Mouse (Mus musculus) bone marrow macrophage, adult 2 months (primary cell): ENCODE measurements around the gene Txk. TPM values are rescaled to one million over a fixed set of nuclear protein-coding genes. Genes with fewer than 3 reads are reported as not detected.

ENCODE experiments used
- H3K27ac ChIP-seq: 2 replicates; pipeline ENCODE4 v1.5.1; 2012; ENCODE audit warnings: low read depth, low read length; ENCODE audit not compliant: insufficient read depth
- H3K4me1 ChIP-seq: 2 replicates; pipeline ENCODE4 v1.6.1; 2012; ENCODE audit warnings: low read length; ENCODE audit not compliant: control insufficient read depth, insufficient read depth
- H3K4me3 ChIP-seq: 2 replicates; pipeline ENCODE4 v1.5.1; 2012; ENCODE audit warnings: mild to moderate bottlenecking, low read length, moderate library complexity; ENCODE audit not compliant: insufficient read depth
- CTCF ChIP-seq: IDR thresholded peaks from 2 replicates; pipeline ENCODE4 v1.5.1; 2012; ENCODE audit warnings: low read depth, mild to moderate bottlenecking, low read length, moderate library complexity
- POLR2A ChIP-seq: IDR thresholded peaks from 2 replicates; pipeline ENCODE4 v1.6.1; 2012; ENCODE audit warnings: mild to moderate bottlenecking, low read depth, low read length, borderline replicate concordance
- polyA plus RNA-seq: library from polyadenylated mRNA; stranded (reverse); fragments of >200 nt; gene quantifications from 2 replicates; pipeline ENCODE4 v1.2.4, GENCODE M21; 2012; ENCODE audit not compliant: missing spikeins, insufficient read depth, insufficient read length

Txk gene
- polyA plus RNA-seq, 1 experiment, result 0.25 TPM

DNA sequence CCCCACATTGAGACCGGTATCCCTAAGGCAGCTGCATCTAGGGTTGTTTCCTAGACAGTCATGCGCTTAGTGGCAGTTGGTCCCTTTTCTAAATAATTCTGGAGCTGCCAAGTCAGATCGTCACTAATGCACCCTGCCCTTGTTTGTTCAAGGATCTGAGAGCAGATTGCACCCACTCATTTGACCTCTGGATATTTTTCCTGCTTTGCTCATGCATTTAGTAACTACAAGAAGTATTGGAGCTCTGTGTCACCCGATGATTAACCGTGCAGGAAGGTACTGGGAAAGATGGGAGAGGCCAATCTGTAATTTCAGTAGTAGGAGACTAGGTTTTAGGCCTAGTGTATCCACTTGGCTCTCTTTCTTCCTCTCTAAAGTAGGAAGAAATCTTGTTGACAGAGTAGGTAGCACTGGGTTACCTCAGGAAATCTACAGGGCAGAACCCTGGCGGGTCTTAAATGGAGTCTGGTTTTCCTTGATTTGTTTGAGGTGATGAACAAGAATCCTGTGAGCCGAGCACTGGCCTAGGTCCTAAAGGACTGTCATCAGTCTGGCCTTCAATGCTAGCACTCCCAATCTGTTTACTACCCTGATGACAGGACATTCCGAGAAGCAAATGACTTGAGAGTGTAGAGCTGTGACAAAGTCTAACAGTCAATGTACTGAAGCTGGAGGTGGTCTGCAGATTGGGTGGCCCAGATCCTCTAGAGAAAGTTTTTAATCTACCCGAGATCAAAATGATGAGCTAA lies 103.4 kb downstream of the Txk start:
- H3K27ac ChIP-seq, result no peak overlapping the region
- peaks cover 3% of the 10 kb centered on the region; the same call in 1 of the 2 replicates for H3K4me1 ChIP-seq
- TF ChIP-seq POLR2A (no peak), CTCF (no peak)
- H3K4me3 ChIP-seq, result no peak overlapping the region

GRCm38 (mm10) chr5:72647958-72648595 lies 104.5 kb downstream of the Txk start:
- Histone ChIP-seq H3K4me1 (peaks cover 3% of the 10 kb centered on the region; the same call in 1 of the 2 replicates), H3K27ac (no peak overlapping the region)
- TF ChIP-seq CTCF (no peak), POLR2A (no peak)

DNA sequence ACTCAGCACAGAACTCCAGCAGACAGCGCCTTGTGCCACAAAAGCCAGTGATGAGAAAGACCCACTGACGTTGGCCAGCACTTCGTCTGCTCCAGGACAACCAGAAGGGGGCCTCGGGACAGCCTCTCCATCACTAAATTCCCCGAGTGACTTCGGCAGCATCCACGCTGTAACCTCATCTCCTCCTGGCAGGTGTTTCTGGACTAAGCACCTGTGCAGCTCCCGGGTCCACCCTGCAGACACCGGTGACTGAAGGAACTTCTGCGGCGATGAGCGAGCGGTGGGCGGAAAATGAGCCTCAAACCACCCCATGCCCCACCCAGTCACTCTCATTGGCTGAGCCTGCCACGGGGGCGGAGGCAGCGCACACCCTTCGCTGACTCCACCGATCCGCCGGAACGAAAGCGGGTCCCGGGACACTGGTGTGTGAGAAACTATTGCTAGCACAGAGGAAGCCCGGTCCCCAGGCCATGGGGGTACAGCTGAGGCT lies 105.1 kb downstream of the Txk start, which contains the start of gene Nipal1:
Nipal1 (plus strand) TSS at position 378 of the 490 bp plus-strand sequence.
- Histone ChIP-seq H3K4me3 (peak within 1 kb of the TSS; percentile 57), H3K27ac (no peak within 1 kb of the TSS), H3K4me1 (peaks cover 3% of the 10 kb centered on the region; the same call in 1 of the 2 replicates)
- TF ChIP-seq POLR2A (no peak), CTCF (no peak)

More at GRCm38 (mm10) chr5:72647958-72648595, 104.5 kb downstream of the Txk start:
- peak overlapping the region; percentile 57 for H3K4me3 ChIP-seq

DNA sequence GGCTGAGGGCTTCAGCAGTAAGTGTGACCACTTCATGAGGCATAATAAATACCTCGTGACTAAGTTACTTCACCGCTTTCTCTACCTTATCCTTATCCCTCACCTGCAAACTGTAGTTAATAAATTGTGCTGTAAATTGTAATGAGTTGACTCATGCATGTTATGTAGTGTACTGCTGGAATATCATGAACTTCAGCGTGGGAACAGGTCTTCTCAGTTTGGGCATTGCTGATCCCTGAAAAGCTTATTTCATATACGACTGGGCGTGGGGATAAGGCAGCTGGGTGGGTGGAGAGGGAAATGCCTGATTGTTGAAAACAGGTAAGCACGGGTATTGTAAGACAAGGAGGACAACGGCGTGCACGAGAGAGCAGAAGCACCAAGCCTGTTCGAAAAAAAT lies 105.6 kb downstream of the Txk start:
- Histone ChIP-seq H3K4me1 (peaks cover 3% of the 10 kb centered on the region; the same call in 1 of the 2 replicates), H3K27ac (no peak overlapping the region), H3K4me3 (peak overlapping the region; percentile 57)
- no peak for TF ChIP-seq CTCF
- no peak for TF ChIP-seq POLR2A

GRCm38 (mm10) chr5:72646131-72646530 lies 106.4 kb downstream of the Txk start:
- TF ChIP-seq CTCF (peak; percentile 43; the same call in 1 of the 2 replicates), POLR2A (no peak)
- Histone ChIP-seq H3K4me1 (peaks cover 3% of the 10 kb centered on the region; the same call in 1 of the 2 replicates), H3K4me3 (no peak overlapping the region), H3K27ac (no peak overlapping the region)

Other genes starting within 250 kb of the Txk start
- not detected in 2 replicates for gene Corin, start 248.3 kb downstream of the Txk start, polyA plus RNA-seq
- 99.5 and 102 TPM in 2 replicates for gene Nfxl1, start 193.1 kb downstream of the Txk start, polyA plus RNA-seq
- not detected in 2 replicates for gene Zar1, start 171.5 kb downstream of the Txk start, polyA plus RNA-seq
- not detected in 2 replicates for gene Gm5868, start 165.2 kb downstream of the Txk start, polyA plus RNA-seq
- not detected in 2 replicates for gene Cnga1, start 108.5 kb downstream of the Txk start, polyA plus RNA-seq
- 0.25 TPM in 1 of 2 replicates, not detected in the other for gene Nipal1, start 105.0 kb downstream of the Txk start, polyA plus RNA-seq
- gene Tec, start 115.7 kb upstream of the Txk start, polyA plus RNA-seq, result 68.4 and 71.7 TPM in 2 replicates
- 34.1 and 39.0 TPM in 2 replicates for gene Slain2, start 161.5 kb upstream of the Txk start, polyA plus RNA-seq
- gene Gm10135, start 221.9 kb upstream of the Txk start, polyA plus RNA-seq, result not detected in 2 replicates